Mouse (Mus musculus): ENCODE measurements at regions not wholly inside any gene's neighbourhood (a gene's known extent, or its start where the extent isn't known, plus 50 kb on each side); places are given as distances from the start of the nearest gene placed in this dataset.

GRCm38 (mm10) chr13:71365261-71365660 lies 523.6 kb upstream of the Adamts16 start:
- WGBS, result 73% methylated on average over 3 of the region's 3 CpGs
- Histone ChIP-seq H3K27me3 (no peaks in the 10 kb centered on the region), H3K27ac (replicated peaks) (no peak overlapping the region), H3K4me1 (replicated peaks) (no peaks in the 10 kb centered on the region), H3K9me3 (no peaks in the 10 kb centered on the region), H3K36me3 (no peaks in the 10 kb centered on the region), H3K4me2 (no peak overlapping the region), H3K9ac (no peak overlapping the region), H3K4me3 (no peak overlapping the region)
- ATAC-seq (ENCODE audit: low read depth), result no peak

GRCm38 (mm10) chr13:71362311-71362710 lies 520.7 kb upstream of the Adamts16 start:
- H3K4me2 ChIP-seq, result no peak overlapping the region
- no peak overlapping the region for H3K27ac ChIP-seq (replicated peaks)
- WGBS, result 78% methylated on average over 5 of the region's 5 CpGs
- H3K36me3 ChIP-seq, result no peaks in the 10 kb centered on the region
- H3K27me3 ChIP-seq, result no peaks in the 10 kb centered on the region
- no peak for ATAC-seq (ENCODE audit: low read depth)
- no peak overlapping the region for H3K4me3 ChIP-seq
- H3K4me1 ChIP-seq (replicated peaks), result no peaks in the 10 kb centered on the region
- no peaks in the 10 kb centered on the region for H3K9me3 ChIP-seq
- no peak overlapping the region for H3K9ac ChIP-seq

GRCm38 (mm10) chr13:71359112-71359511 lies 517.5 kb upstream of the Adamts16 start:
- no peak for ATAC-seq (ENCODE audit: low read depth)
- H3K4me3 ChIP-seq, result no peak overlapping the region

GRCm38 (mm10) chr13:71350787-71351186 lies 509.2 kb upstream of the Adamts16 start:
- Histone ChIP-seq H3K4me3 (no peak overlapping the region), H3K36me3 (no peaks in the 10 kb centered on the region), H3K27me3 (no peaks in the 10 kb centered on the region), H3K9ac (no peak overlapping the region), H3K4me2 (no peak overlapping the region), H3K27ac (replicated peaks) (no peak overlapping the region), H3K4me1 (replicated peaks) (no peaks in the 10 kb centered on the region), H3K9me3 (no peaks in the 10 kb centered on the region)
- WGBS, result 62% methylated on average over 7 of the region's 7 CpGs
- ATAC-seq (ENCODE audit: low read depth), result no peak

More at GRCm38 (mm10) chr13:71359112-71359511, 517.5 kb upstream of the Adamts16 start:
- no peaks in the 10 kb centered on the region for H3K36me3 ChIP-seq
- H3K4me1 ChIP-seq (replicated peaks), result no peaks in the 10 kb centered on the region
- H3K9me3 ChIP-seq, result no peaks in the 10 kb centered on the region
- WGBS, result 87% methylated on average over 11 of the region's 11 CpGs
- no peak overlapping the region for H3K4me2 ChIP-seq
- H3K27me3 ChIP-seq, result no peaks in the 10 kb centered on the region
- no peak overlapping the region for H3K27ac ChIP-seq (replicated peaks)
- H3K9ac ChIP-seq, result no peak overlapping the region

- no peak for ATAC-seq (ENCODE audit: low read depth)
- H3K36me3 ChIP-seq, result no peaks in the 10 kb centered on the region
- no peak overlapping the region for H3K4me3 ChIP-seq
- H3K9ac ChIP-seq, result no peak overlapping the region
- no peaks in the 10 kb centered on the region for H3K4me1 ChIP-seq (replicated peaks)
- no peak overlapping the region for H3K4me2 ChIP-seq
- H3K9me3 ChIP-seq, result no peaks in the 10 kb centered on the region
- H3K27ac ChIP-seq (replicated peaks), result no peak overlapping the region
- 94% methylated on average over 1 of the region's 1 CpGs for whole genome bisulfite sequencing
- H3K27me3 ChIP-seq, result no peaks in the 10 kb centered on the region
Observed at GRCm38 (mm10) chr13:71342921-71343320, 501.3 kb upstream of the Adamts16 start.

- Histone ChIP-seq H3K27me3 (no peaks in the 10 kb centered on the region), H3K27ac (replicated peaks) (no peak overlapping the region), H3K4me2 (no peak overlapping the region), H3K4me3 (no peak overlapping the region), H3K9ac (no peak overlapping the region), H3K9me3 (no peaks in the 10 kb centered on the region), H3K36me3 (no peaks in the 10 kb centered on the region), H3K4me1 (replicated peaks) (no peaks in the 10 kb centered on the region)
- peak; percentile 53 for ATAC-seq (ENCODE audit: low read depth)
- 42% methylated on average over 6 of the region's 6 CpGs for WGBS
Observed at GRCm38 (mm10) chr13:71338700-71339099, 497.1 kb upstream of the Adamts16 start.

- H3K4me3 ChIP-seq, result no peak overlapping the region
- no peak overlapping the region for H3K9ac ChIP-seq
- no peaks in the 10 kb centered on the region for H3K36me3 ChIP-seq
- 89% methylated on average over 4 of the region's 4 CpGs for WGBS
- ATAC-seq (ENCODE audit: low read depth), result no peak
- H3K4me2 ChIP-seq, result no peak overlapping the region
- no peaks in the 10 kb centered on the region for H3K9me3 ChIP-seq
- H3K27ac ChIP-seq (replicated peaks), result no peak overlapping the region
- H3K4me1 ChIP-seq (replicated peaks), result no peaks in the 10 kb centered on the region
- no peaks in the 10 kb centered on the region for H3K27me3 ChIP-seq
Observed at GRCm38 (mm10) chr13:71334925-71335324, 493.3 kb upstream of the Adamts16 start.

GRCm38 (mm10) chr13:71333146-71333545 lies 491.5 kb upstream of the Adamts16 start:
- H3K4me1 ChIP-seq (replicated peaks), result no peaks in the 10 kb centered on the region
- ATAC-seq (ENCODE audit: low read depth), result no peak
- H3K27me3 ChIP-seq, result no peaks in the 10 kb centered on the region
- no peak overlapping the region for H3K27ac ChIP-seq (replicated peaks)
- no peaks in the 10 kb centered on the region for H3K9me3 ChIP-seq
- 93% methylated on average over 4 of the region's 4 CpGs for WGBS
- no peak overlapping the region for H3K9ac ChIP-seq
- H3K36me3 ChIP-seq, result no peaks in the 10 kb centered on the region
- H3K4me3 ChIP-seq, result no peak overlapping the region
- H3K4me2 ChIP-seq, result no peak overlapping the region

- Histone ChIP-seq H3K27ac (replicated peaks) (no peak overlapping the region), H3K27me3 (no peaks in the 10 kb centered on the region), H3K4me3 (no peak overlapping the region), H3K9ac (no peak overlapping the region), H3K4me1 (replicated peaks) (no peaks in the 10 kb centered on the region), H3K4me2 (no peak overlapping the region), H3K36me3 (no peaks in the 10 kb centered on the region), H3K9me3 (no peaks in the 10 kb centered on the region)
- WGBS, result 56% methylated on average over 6 of the region's 6 CpGs
- ATAC-seq (ENCODE audit: low read depth), result no peak
Observed at GRCm38 (mm10) chr13:71330321-71330720, 488.7 kb upstream of the Adamts16 start.

GRCm38 (mm10) chr13:71327802-71328753 lies 486.5 kb upstream of the Adamts16 start:
- Histone ChIP-seq H3K4me3 (no peak overlapping the region), H3K4me1 (replicated peaks) (no peaks in the 10 kb centered on the region), H3K4me2 (no peak overlapping the region), H3K27me3 (no peaks in the 10 kb centered on the region), H3K9ac (no peak overlapping the region), H3K27ac (replicated peaks) (no peak overlapping the region), H3K9me3 (no peaks in the 10 kb centered on the region), H3K36me3 (no peaks in the 10 kb centered on the region)
- ATAC-seq (ENCODE audit: low read depth), result no peak
- WGBS, result 77% methylated on average over 4 of the region's 4 CpGs

- Histone ChIP-seq H3K36me3 (no peaks in the 10 kb centered on the region), H3K4me1 (replicated peaks) (no peaks in the 10 kb centered on the region), H3K9me3 (no peaks in the 10 kb centered on the region), H3K27me3 (no peaks in the 10 kb centered on the region), H3K4me3 (no peak overlapping the region), H3K9ac (no peak overlapping the region), H3K27ac (replicated peaks) (no peak overlapping the region), H3K4me2 (no peak overlapping the region)
- 92% methylated on average over 3 of the region's 3 CpGs for WGBS
- no peak for ATAC-seq (ENCODE audit: low read depth)
Observed at GRCm38 (mm10) chr13:71320489-71320888, 478.9 kb upstream of the Adamts16 start.

- no peaks in the 10 kb centered on the region; the same call in 1 of the 2 replicates for H3K4me1 ChIP-seq (replicated peaks)
- no peak overlapping the region for H3K9ac ChIP-seq
- no peaks in the 10 kb centered on the region for H3K27me3 ChIP-seq
- no peak for ATAC-seq (ENCODE audit: low read depth)
- H3K36me3 ChIP-seq, result no peaks in the 10 kb centered on the region
- H3K4me2 ChIP-seq, result no peak overlapping the region
- no peak overlapping the region for H3K27ac ChIP-seq (replicated peaks)
- no peak overlapping the region for H3K4me3 ChIP-seq
- 95% methylated on average over 4 of the region's 4 CpGs for WGBS
- no peaks in the 10 kb centered on the region for H3K9me3 ChIP-seq
Observed at GRCm38 (mm10) chr13:71303956-71304355, 462.3 kb upstream of the Adamts16 start.

- Histone ChIP-seq H3K9me3 (no peaks in the 10 kb centered on the region), H3K27ac (replicated peaks) (no peak overlapping the region), H3K27me3 (no peaks in the 10 kb centered on the region), H3K9ac (no peak overlapping the region), H3K4me2 (no peak overlapping the region), H3K4me3 (no peak overlapping the region), H3K36me3 (no peaks in the 10 kb centered on the region), H3K4me1 (replicated peaks) (no peaks in the 10 kb centered on the region)
- ATAC-seq (ENCODE audit: low read depth), result no peak
- WGBS, result 94% methylated on average over 2 of the region's 2 CpGs
Observed at GRCm38 (mm10) chr13:71275991-71276390, 434.4 kb upstream of the Adamts16 start.
